Mouse (Mus musculus) brown adipose tissue, adult 24 weeks (tissue): ENCODE results near the gene Dapp1. TPM values are rescaled to one million over a fixed set of nuclear protein-coding genes. Genes with fewer than 3 reads are reported as not detected.
"Not testable (repeated sequence)": the region's sequence is repeated elsewhere in the genome, so short reads cannot be mapped to it uniquely, and the experiment has no call there.

Experiments used
- H3K27ac ChIP-seq: fragments of 200-500 bp; replicated peaks from 2 replicates; pipeline ENCODE4 v1.5.1; 2012; ENCODE audit warnings: low read depth, mild to moderate bottlenecking, low read length
- H3K4me1 ChIP-seq: fragments of 200-500 bp; 2 replicates; pipeline ENCODE4 v1.6.1; 2012; ENCODE audit warnings: low read length, mixed read lengths; ENCODE audit not compliant: control insufficient read depth, insufficient read depth, insufficient read length
- H3K4me3 ChIP-seq: fragments of 200-500 bp; 2 replicates; pipeline ENCODE4 v1.5.1; 2012; ENCODE audit warnings: low read depth, mild to moderate bottlenecking, low read length, moderate library complexity; ENCODE audit not compliant: insufficient read depth
- polyA plus RNA-seq: library from polyadenylated mRNA; stranded (reverse); fragments of >200 nt; gene quantifications from 2 replicates; pipeline ENCODE4 v1.2.4, GENCODE M21; 2012; ENCODE audit not compliant: missing spikeins, insufficient read depth, insufficient read length

Gene Dapp1
- polyA plus RNA-seq, 1 experiment, result 1.5 TPM

GRCm38 (mm10) chr3:137933986-137934385 is 47.4 kb downstream of the Dapp1 start:
- Histone ChIP-seq H3K4me3 (no peak overlapping the region), H3K4me1 (no peaks in the 10 kb centered on the region), H3K27ac (no peak overlapping the region)

- no peak overlapping the region for H3K4me3 ChIP-seq
- no peak overlapping the region for H3K27ac ChIP-seq
- no peaks in the 10 kb centered on the region for H3K4me1 ChIP-seq
Observed at GRCm38 (mm10) chr3:137932748-137933147, 48.6 kb downstream of the Dapp1 start.

DNA sequence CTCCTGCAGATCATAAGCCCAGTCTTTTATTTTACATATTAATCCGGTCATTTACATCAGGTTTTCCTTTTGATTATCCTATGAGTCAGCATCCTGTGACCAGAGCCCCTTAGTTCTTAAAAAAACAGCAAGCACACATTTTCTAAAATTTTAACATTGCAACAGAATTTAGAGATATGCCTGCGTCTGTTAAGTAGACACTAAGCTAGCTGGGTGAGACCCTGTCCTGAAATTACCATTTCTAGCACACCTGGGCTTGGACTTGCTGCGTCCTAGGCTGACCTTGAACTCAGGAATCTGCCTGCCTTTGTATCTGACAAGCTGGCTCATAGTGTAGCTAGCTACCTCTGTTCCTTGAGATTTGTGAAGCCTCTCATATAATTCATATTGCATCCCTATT is 51.4 kb downstream of the Dapp1 start:
- Histone ChIP-seq H3K4me3 (no peak overlapping the region), H3K4me1 (no peaks in the 10 kb centered on the region), H3K27ac (no peak overlapping the region)

DNA sequence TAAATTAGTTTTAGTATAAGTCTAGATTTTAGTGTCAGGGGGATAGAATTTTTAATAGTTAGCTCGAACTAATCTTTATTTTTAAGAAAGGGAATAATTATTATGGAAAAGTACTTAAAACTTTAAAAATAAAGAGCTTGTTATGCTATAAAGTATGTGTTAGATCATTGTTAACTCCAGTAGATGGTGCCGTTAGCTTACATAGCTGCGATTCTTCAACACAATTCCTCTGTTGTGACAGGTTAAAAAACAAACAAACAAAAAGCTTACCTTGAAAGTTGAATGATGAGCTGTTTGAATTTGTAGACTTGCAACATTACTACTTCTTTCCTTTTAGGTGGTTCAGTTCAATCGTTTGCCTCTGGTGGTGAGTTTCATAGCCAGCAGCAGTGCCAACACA is 54.3 kb downstream of the Dapp1 start:
- Histone ChIP-seq H3K4me1 (no peaks in the 10 kb centered on the region), H3K27ac (no peak overlapping the region), H3K4me3 (no peak overlapping the region)

DNA sequence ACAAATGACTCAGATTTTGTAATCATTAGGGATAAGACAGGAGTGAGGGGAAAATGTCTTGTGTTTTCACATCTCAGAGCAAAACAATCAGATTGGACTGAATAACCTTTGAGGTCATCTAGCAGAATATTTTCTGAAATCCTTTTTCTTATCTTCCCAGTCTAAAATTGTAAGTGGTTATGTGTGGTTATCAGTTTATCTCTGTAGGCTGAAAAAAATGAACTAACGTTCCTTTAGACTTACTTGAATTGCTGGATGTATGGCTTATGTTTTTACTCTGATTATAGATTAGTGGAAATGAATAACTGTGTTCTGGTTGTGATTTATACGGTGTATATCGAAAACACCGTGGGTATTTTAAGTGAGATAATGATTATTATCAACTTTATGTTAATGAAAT is 60.8 kb downstream of the Dapp1 start:
- no peak overlapping the region for H3K4me3 ChIP-seq
- no peaks in the 10 kb centered on the region for H3K4me1 ChIP-seq
- no peak overlapping the region for H3K27ac ChIP-seq

DNA sequence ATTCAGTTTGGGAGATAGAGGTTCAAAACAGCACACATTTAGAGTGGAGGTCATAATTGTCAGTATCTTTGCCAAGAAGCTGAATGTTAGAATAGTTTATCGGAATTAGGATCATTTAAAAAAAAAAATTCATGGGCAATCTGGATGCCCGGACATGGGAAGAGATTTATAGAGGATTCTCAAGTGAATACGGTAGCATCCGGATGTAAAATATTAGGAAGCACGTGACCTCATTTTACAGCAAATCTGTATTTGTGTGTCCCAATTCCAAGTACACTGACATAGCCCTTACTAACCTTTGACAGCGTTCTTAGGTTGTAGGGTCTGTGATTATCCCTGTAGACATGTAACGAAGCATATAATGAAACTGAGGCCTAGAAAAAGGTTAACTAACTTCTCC is 61.9 kb downstream of the Dapp1 start:
- no peak overlapping the region for H3K27ac ChIP-seq

GRCm38 (mm10) chr3:137918932-137919311 is 62.4 kb downstream of the Dapp1 start:
- peak overlapping the region; percentile 80 for H3K27ac ChIP-seq
- H3K4me1 ChIP-seq, result no peaks in the 10 kb centered on the region
- H3K4me3 ChIP-seq, result peak overlapping the region; percentile 98

More for the DNA sequence above, 61.9 kb downstream of the Dapp1 start:
- H3K4me3 ChIP-seq, result peak overlapping the region; percentile 98
- no peaks in the 10 kb centered on the region for H3K4me1 ChIP-seq

DNA sequence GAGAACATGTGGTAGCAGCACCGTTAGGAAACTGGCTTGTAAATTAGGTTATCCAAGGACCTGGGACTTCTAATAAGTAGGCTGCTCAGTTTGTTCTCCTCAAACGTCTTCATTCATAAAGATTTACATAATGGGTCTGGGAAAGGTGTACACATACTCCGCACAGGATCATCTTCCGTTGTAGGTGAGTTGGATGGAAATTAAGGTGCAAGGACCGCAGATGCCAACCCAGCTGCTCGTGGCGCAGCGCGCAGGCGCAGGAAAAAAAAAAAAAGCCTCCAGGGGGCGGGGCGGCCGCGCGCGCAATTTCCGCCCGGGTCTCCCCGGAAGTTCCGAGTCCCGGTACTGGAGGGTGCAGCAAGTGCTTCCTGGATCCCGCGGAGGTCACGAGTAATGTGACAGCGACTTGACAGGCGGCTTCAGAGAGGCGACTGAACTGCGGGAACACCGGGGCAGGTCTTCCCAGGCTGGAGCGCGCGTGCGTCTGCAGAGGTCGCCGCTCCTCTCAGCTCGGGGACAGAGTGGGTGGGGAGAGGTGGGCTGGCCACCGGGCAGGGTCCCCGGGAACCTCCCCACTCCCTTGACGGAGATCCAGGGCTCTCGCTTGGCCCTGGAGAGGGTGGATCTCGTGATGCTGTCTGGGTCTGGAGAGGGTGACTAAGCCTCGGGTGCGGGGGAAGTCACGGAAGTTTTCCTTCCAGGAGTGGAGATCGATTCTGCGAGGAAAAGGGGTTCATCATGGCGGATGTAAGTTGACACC is 63.0 kb downstream of the Dapp1 start, which contains the start of gene Lamtor3:
Gene Lamtor3, plus strand, starts transcription at position 335 of the 760 bp plus-strand sequence.
- Histone ChIP-seq H3K27ac (peak within 1 kb of the TSS; percentile 80), H3K4me3 (peak within 1 kb of the TSS; percentile 98), H3K4me1 (no peaks in the 10 kb centered on the region)

GRCm38 (mm10) chr3:137917694-137918171 is 63.6 kb downstream of the Dapp1 start:
- peak overlapping the region; percentile 62 for H3K27ac ChIP-seq
- peak overlapping the region; percentile 98 for H3K4me3 ChIP-seq
- H3K4me1 ChIP-seq, result no peaks in the 10 kb centered on the region

- H3K4me1 ChIP-seq, H3K4me3 ChIP-seq, H3K27ac ChIP-seq: not testable (repeated sequence)
Observed at GRCm38 (mm10) chr3:137914567-137914966, 66.8 kb downstream of the Dapp1 start.

GRCm38 (mm10) chr3:137913093-137913492 is 68.3 kb downstream of the Dapp1 start:
- no peak overlapping the region for H3K27ac ChIP-seq
- H3K4me3 ChIP-seq, result no peak overlapping the region
- H3K4me1 ChIP-seq, result no peaks in the 10 kb centered on the region

DNA sequence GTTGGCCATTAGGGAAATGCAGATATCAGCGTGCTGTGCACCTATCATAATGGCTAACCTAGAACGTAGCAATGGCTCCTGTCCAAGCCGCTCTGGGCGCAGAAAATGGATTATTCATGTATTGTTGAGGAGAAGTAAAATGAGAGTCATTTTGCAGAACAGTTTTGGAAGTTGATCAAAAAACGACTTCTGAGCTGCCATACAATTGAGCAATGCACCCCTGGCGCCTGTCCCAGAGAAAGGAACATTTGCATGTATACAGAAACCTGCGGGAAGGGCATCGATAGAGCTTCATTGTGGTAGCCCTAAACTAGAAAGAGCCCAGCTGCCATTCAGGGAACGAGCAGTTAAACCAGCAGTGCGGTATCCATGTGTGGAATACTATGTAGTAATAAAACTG is 81.2 kb downstream of the Dapp1 start:
- H3K4me1 ChIP-seq, result no peaks in the 10 kb centered on the region; the same call in 1 of the 2 replicates
- H3K27ac ChIP-seq, result no peak overlapping the region
- H3K4me3 ChIP-seq, result no peak overlapping the region

DNA sequence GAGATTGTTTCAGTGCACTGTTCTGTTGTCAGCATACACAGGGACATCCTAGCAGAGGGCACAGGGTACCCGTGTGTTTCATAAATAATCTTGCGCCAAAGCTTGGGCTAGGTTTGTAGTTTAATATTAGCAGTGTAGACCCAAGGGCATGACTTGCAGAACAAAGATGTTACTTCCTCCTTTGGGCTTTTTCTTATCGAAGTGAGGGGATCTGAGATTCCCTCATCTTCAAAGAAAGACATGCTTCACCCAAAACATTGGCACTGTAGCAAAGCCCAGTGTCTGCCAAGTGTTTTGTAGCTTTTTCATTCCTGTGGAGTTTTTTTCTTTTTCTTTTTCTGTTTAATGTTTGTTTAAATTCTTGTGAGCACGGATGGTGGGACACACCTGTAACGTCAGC is 83.7 kb downstream of the Dapp1 start:
- Histone ChIP-seq H3K4me3 (no peak overlapping the region), H3K4me1 (no peaks in the 10 kb centered on the region; the same call in 1 of the 2 replicates), H3K27ac (no peak overlapping the region)

GRCm38 (mm10) chr3:137896867-137897266 is 84.5 kb downstream of the Dapp1 start:
- Histone ChIP-seq H3K4me3 (no peak overlapping the region), H3K27ac (no peak overlapping the region), H3K4me1 (no peaks in the 10 kb centered on the region; the same call in 1 of the 2 replicates)

GRCm38 (mm10) chr3:137896386-137896785 is 85.0 kb downstream of the Dapp1 start:
- H3K4me1 ChIP-seq, result no peaks in the 10 kb centered on the region; the same call in 1 of the 2 replicates
- H3K27ac ChIP-seq, result no peak overlapping the region
- H3K4me3 ChIP-seq, result no peak overlapping the region

GRCm38 (mm10) chr3:137895196-137895595 is 86.1 kb downstream of the Dapp1 start:
- no peak overlapping the region for H3K27ac ChIP-seq
- no peaks in the 10 kb centered on the region; the same call in 1 of the 2 replicates for H3K4me1 ChIP-seq
- no peak overlapping the region for H3K4me3 ChIP-seq
